Mouse (Mus musculus) lung, embryonic 15.5 days (tissue): ENCODE results near the gene Plxna4. TPM values are rescaled to one million over a fixed set of nuclear protein-coding genes. Genes with fewer than 3 reads are reported as not detected.

ENCODE experiments used
- ATAC-seq: fragments of 200-750 bp; cut with Nextera tagmentation; 2 replicates; pipeline ENCODE4 v1.8.0; 2017; ENCODE audit warnings: moderate number of reproducible peaks, borderline replicate concordance; ENCODE audit not compliant: low FRiP score, low TSS enrichment; ENCODE audit errors: extremely low read depth
- H3K27ac ChIP-seq: fragments of 300-500 bp; sonication (generic); 2 replicates; pipeline ENCODE4 v1.5.1; 2015; ENCODE audit warnings: moderate library complexity, mild to moderate bottlenecking, inconsistent platforms
- H3K27me3 ChIP-seq: fragments of 300-500 bp; sonication (generic); 2 replicates; pipeline ENCODE4 v1.6.1; 2015; ENCODE audit warnings: inconsistent platforms
- H3K36me3 ChIP-seq: fragments of 300-500 bp; sonication (generic); 2 replicates; pipeline ENCODE4 v1.6.1; 2015; ENCODE audit warnings: inconsistent platforms
- H3K4me1 ChIP-seq: fragments of 300-500 bp; sonication (generic); 2 replicates; pipeline ENCODE4 v1.6.1; 2015; ENCODE audit warnings: inconsistent platforms
- H3K4me2 ChIP-seq: fragments of 300-500 bp; sonication (generic); 2 replicates; pipeline ENCODE4 v1.6.1; 2015; ENCODE audit warnings: inconsistent platforms, mild to moderate bottlenecking, moderate library complexity
- H3K4me3 ChIP-seq: fragments of 300-500 bp; sonication (generic); 2 replicates; pipeline ENCODE4 v1.5.1; 2015; ENCODE audit warnings: mild to moderate bottlenecking, inconsistent platforms
- H3K9ac ChIP-seq: fragments of 300-500 bp; sonication (generic); 2 replicates; pipeline ENCODE4 v1.6.1; 2015; ENCODE audit warnings: inconsistent platforms
- H3K9me3 ChIP-seq: fragments of 300-500 bp; sonication (generic); 2 replicates; pipeline ENCODE4 v1.6.1; 2016; ENCODE audit warnings: inconsistent platforms
- WGBS: fragments of 180-500 bp; shearing (Covaris S2); methylation state at CpG from one replicate; pipeline ENCODE4 v1.1.7; 2015; 5-methylcytosine and 5-hydroxymethylcytosine counted together
- polyA plus RNA-seq: library from polyadenylated mRNA; unstranded; fragments of >200 nt; fragmentation: Nextera tagmentation; extraction: Ambion mirVana; gene quantifications from 2 replicates; pipeline ENCODE4 v1.2.1, GENCODE M21; 2015

Plxna4 gene
- polyA plus RNA-seq, 1 experiment from 2014 or later: 2.1 TPM

DNA sequence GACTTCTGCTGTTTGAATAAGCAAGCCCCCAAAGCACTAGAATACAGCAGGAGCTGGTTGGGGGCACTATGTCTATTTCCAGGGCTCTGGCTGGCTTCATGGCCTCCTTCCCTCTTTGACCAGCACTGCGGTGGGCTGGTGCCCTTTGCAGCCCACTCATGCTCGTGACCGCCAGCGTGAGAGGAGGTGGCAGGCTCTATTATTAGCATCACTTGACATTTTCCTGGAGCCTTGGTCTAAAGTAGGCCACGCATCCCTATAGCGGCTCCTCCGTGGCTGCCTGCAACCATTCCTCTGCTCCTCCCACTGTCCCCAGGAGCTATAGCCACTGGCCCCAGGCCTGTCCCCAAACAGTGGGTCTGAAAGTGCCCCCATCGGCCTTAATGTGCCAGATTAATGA lies 367.2 kb downstream of the Plxna4 start:
- Histone ChIP-seq H3K27ac (no peak overlapping the region), H3K4me2 (no peak overlapping the region), H3K36me3 (no peaks in the 10 kb centered on the region), H3K9ac (no peak overlapping the region), H3K9me3 (no peaks in the 10 kb centered on the region), H3K27me3 (no peaks in the 10 kb centered on the region), H3K4me3 (no peak overlapping the region), H3K4me1 (no peaks in the 10 kb centered on the region)
- no peak for ATAC-seq
- WGBS: 78% methylated on average over 8 of the region's 8 CpGs

DNA sequence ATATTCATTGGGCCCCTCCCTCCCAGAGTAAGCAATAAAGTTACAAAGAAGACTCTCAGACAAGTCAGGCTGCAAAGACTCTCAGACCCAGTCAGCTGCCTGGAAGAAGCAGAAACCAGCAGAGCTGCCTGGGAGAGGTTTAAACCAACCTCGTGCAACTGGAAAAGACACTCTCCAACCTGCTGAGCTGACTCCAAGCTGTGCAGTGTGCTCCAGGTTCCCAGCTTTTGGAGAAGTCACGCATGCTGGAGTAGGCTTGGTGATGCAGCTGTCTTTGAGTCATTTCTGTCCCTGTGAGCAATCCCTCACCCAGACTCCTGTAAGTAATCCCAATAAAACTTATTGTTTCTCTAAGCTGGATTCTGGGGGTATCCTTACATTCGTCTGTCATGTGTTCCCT lies 369.4 kb downstream of the Plxna4 start:
- no peak for ATAC-seq

DNA sequence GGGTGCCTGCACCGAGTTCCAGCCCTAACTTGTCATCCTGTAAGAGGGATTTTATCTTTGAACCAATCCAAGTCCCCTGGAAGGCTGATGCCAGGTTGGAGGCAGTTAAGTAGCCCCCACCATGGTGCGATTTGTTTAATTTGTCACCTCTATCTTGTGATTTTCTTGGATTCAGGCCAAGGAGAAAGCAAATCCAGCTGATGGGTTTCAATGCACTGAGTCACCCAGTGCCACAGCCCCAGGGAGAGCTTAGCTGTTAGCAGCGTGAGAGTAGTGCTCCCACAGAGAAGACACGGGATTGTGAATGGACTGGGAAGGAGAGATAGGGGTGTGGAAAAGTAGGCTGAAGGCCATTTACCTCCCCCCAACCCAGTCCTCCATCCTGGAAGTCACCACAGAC lies 375.6 kb downstream of the Plxna4 start:
- Histone ChIP-seq H3K27ac (no peak overlapping the region), H3K4me2 (no peak overlapping the region), H3K4me1 (no peaks in the 10 kb centered on the region), H3K27me3 (no peaks in the 10 kb centered on the region), H3K9me3 (no peaks in the 10 kb centered on the region), H3K9ac (no peak overlapping the region), H3K36me3 (no peaks in the 10 kb centered on the region), H3K4me3 (no peak overlapping the region)
- 23% methylated on average over 4 of the region's 4 CpGs for WGBS
- ATAC-seq: no peak

More for the DNA sequence above, 369.4 kb downstream of the Plxna4 start:
- Histone ChIP-seq H3K4me1 (no peaks in the 10 kb centered on the region), H3K27ac (no peak overlapping the region), H3K9me3 (no peaks in the 10 kb centered on the region), H3K4me3 (no peak overlapping the region), H3K4me2 (no peak overlapping the region), H3K9ac (no peak overlapping the region), H3K36me3 (no peaks in the 10 kb centered on the region), H3K27me3 (no peaks in the 10 kb centered on the region)
- WGBS: 75% methylated on average over 3 of the region's 3 CpGs

DNA sequence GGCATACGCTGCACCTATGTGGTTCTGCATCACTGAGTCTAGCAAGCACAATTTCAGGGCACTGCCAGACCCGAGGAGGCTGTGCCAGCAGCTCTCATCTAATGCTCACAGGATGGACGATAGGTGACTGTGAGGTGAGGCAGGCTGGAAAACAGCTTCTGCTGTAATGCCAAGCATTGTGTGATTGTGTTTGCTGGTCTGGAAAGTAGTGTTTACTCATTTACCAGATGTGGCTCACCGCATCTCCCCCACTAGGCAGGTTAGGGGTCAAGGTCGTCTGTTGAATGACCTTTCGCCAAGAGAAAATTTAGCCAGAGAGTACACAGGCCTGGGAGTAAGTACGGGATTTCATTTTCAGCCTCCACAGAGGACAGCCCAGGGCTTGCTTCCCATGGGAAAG lies 377.9 kb downstream of the Plxna4 start:
- no peaks in the 10 kb centered on the region for H3K9me3 ChIP-seq
- 61% methylated on average over 7 of the region's 7 CpGs for WGBS
- H3K9ac ChIP-seq: no peak overlapping the region
- no peak overlapping the region for H3K27ac ChIP-seq
- no peak for ATAC-seq
- H3K4me1 ChIP-seq: no peaks in the 10 kb centered on the region
- H3K27me3 ChIP-seq: no peaks in the 10 kb centered on the region
- no peak overlapping the region for H3K4me2 ChIP-seq
- H3K4me3 ChIP-seq: no peak overlapping the region
- no peaks in the 10 kb centered on the region for H3K36me3 ChIP-seq

DNA sequence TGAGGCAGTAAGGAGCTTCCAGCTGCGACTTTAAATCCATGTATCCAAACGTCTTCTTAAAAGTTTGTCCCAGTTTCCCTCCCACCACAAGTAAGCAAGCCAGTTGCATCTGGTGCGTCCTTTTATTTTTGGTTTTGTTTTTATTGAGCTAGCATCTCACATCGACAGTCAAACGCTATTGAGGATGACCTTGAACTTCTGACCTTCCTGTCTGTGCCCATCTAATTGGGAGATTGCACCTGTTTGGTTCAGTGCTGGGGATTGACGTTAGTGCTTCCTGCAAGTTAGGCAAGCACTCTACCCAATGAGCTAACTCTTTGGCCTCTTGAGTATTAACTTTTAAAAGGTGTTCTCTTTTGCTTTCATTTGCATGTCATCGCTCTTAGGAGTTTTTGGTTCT lies 379.0 kb downstream of the Plxna4 start:
- Histone ChIP-seq H3K36me3 (no peaks in the 10 kb centered on the region), H3K4me2 (no peak overlapping the region), H3K9ac (no peak overlapping the region), H3K4me3 (no peak overlapping the region), H3K4me1 (no peaks in the 10 kb centered on the region), H3K9me3 (no peaks in the 10 kb centered on the region), H3K27ac (no peak overlapping the region), H3K27me3 (no peaks in the 10 kb centered on the region)
- WGBS: 72% methylated on average over 7 of the region's 7 CpGs
- no peak for ATAC-seq

DNA sequence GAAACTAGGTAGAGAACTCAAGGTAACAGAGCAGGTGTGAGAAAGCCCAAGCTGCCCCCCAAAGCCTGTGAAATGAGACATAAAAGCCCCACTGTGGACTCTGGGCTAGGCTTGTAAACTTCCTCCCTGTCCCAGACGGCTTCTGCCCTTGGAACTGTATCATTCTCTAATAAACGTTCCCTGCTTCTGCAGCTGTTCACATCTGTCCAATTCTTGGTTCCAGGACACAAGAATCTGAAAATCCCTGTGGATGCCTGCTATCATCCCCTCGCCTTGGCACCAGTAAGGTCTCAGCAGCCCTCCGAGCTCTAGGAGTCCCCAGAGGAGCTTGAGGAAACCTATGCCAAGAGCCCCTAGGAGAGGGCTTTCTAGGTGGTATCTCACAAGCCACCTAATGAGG lies 383.7 kb downstream of the Plxna4 start:
- Histone ChIP-seq H3K9ac (no peak overlapping the region), H3K4me3 (no peak overlapping the region), H3K27ac (no peak overlapping the region), H3K4me2 (no peak overlapping the region), H3K36me3 (no peaks in the 10 kb centered on the region), H3K9me3 (no peaks in the 10 kb centered on the region), H3K4me1 (no peaks in the 10 kb centered on the region), H3K27me3 (no peaks in the 10 kb centered on the region)
- 63% methylated on average over 4 of the region's 4 CpGs for WGBS
- no peak for ATAC-seq

DNA sequence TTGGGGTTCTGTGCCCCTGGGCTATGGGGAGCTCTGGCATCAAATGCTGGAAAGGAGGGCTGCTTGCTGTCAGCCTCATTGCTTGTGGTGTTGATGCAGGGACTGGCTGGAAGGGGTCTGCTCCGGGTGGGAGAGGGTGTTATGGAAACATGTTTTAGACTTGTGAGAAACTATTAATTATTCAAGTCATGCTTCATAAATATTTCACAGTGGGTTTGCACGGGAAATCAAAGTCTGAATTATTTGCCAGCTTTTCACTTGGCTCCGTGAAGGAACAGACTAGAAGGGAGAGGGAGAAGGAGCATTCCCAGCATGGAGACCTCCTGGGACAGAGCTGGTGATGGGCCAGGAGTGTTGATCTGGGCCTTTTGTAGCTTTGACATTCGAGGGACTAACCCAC lies 384.6 kb downstream of the Plxna4 start:
- Histone ChIP-seq H3K27ac (no peak overlapping the region), H3K36me3 (no peaks in the 10 kb centered on the region)

DNA sequence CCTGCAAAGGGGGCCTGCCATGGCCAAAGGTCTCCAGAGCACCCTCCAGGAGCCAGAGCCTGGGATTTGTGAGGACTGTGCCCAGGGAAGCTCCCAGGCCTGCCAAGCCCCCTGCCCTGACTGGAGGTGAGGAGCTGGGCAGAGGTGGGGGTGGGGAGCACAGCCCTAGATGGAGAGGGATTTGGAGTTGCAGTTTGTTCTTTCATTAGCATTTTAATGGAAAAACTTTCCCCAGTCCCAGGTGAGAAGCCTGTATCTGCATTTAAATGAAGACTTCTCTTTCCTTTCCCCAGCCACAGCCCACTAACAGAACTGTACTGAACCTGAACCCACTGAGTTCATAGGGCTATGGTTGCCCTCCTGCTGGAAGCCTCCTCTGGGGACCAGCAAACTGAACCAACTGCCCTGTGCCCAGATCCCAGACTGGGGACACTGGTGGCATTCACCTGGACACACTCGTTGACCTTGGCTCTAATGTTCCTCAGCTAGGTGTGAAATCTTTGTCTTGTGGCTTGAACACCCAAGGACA lies 385.3 kb downstream of the Plxna4 start:
- Histone ChIP-seq H3K9me3 (no peaks in the 10 kb centered on the region), H3K4me3 (no peak overlapping the region), H3K4me1 (no peaks in the 10 kb centered on the region), H3K27me3 (no peaks in the 10 kb centered on the region), H3K36me3 (no peaks in the 10 kb centered on the region), H3K27ac (no peak overlapping the region), H3K9ac (no peak overlapping the region), H3K4me2 (no peak overlapping the region)
- no peak for ATAC-seq
- 28% methylated on average over 1 of the region's 1 CpGs for WGBS

More for the DNA sequence above, 384.6 kb downstream of the Plxna4 start:
- no peak for ATAC-seq
- Histone ChIP-seq H3K27me3 (no peaks in the 10 kb centered on the region), H3K4me2 (no peak overlapping the region), H3K9me3 (no peaks in the 10 kb centered on the region), H3K4me1 (no peaks in the 10 kb centered on the region), H3K4me3 (no peak overlapping the region), H3K9ac (no peak overlapping the region)
- WGBS: 41% methylated on average over 4 of the region's 4 CpGs

DNA sequence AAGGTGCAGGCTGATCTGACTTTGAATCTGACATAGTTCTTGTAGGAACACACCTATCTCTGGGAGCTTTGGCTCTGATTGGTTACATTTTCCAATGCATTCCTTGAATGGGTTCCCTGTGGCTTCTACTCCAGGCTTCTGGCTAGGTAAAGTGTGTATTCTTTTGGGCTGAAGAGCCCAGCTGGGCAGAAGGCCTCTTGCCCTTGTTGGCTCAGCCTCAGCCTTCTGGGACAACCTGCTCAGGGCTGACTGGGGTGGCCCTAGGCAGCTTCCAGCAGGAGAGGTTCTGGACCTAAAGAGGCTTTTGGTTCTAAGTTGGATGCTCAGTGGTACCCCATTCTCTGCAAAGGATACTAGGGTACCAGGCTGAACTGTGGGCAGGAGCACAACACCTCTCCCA lies 386.5 kb downstream of the Plxna4 start:
- ATAC-seq: no peak
- no peak overlapping the region for H3K4me2 ChIP-seq

DNA sequence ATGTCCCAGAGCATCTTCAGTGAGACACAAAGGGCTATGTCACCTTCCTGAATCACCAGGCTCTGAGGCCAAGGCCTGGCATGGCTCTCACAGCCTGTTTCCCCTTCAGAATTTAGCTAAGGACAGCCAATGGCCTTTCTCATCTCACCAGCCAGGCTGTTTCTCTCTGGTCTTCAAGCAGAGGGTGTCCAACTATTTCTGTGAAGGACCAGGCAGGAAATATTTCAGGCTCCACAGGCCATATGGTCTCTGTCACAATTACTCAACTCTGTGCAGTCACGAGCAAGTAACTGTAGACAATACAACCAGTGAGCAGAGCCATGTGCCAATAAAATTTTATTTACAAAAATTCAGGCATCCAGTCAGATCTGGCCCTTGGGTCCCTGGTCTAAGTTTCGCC lies 388.4 kb downstream of the Plxna4 start:
- H3K27ac ChIP-seq: no peak overlapping the region
- 46% methylated on average over 2 of the region's 2 CpGs for WGBS
- H3K36me3 ChIP-seq: no peaks in the 10 kb centered on the region
- no peak overlapping the region for H3K4me3 ChIP-seq
- peak; percentile 44; the same call in 1 of the 2 replicates for ATAC-seq
- H3K9ac ChIP-seq: no peak overlapping the region
- no peaks in the 10 kb centered on the region for H3K9me3 ChIP-seq
- H3K4me1 ChIP-seq: no peaks in the 10 kb centered on the region
- H3K4me2 ChIP-seq: no peak overlapping the region
- no peaks in the 10 kb centered on the region for H3K27me3 ChIP-seq

More for the DNA sequence above, 386.5 kb downstream of the Plxna4 start:
- H3K36me3 ChIP-seq: no peaks in the 10 kb centered on the region
- no peak overlapping the region for H3K4me3 ChIP-seq
- no peaks in the 10 kb centered on the region for H3K9me3 ChIP-seq
- no peak overlapping the region for H3K27ac ChIP-seq
- no peak overlapping the region for H3K9ac ChIP-seq
- H3K27me3 ChIP-seq: no peaks in the 10 kb centered on the region
- no peaks in the 10 kb centered on the region for H3K4me1 ChIP-seq

DNA sequence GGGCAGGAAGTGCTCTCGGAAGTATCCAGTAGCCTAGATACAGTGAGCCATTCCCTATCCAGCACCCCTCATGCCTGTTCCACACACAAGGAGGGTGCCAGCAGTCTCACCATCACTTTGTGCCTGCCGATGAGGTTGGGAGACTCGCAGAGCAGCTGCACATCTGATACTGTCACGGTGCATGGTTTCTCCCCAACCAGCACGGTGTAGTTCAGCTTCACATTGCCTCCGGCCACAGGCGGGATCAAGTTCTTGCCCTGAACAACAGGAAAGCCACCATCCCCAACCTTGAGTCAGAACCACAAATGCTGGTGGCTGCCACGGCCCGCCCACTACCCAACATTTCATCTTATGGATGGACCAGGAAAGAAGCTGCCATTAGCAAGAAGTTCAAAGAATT lies 391.1 kb downstream of the Plxna4 start:
- H3K4me1 ChIP-seq: no peaks in the 10 kb centered on the region
- 85% methylated on average over 9 of the region's 9 CpGs for WGBS
- H3K27me3 ChIP-seq: no peaks in the 10 kb centered on the region
- no peaks in the 10 kb centered on the region for H3K36me3 ChIP-seq
- no peak for ATAC-seq
- no peak overlapping the region for H3K4me3 ChIP-seq
- no peak overlapping the region for H3K27ac ChIP-seq
- H3K9me3 ChIP-seq: no peaks in the 10 kb centered on the region
- H3K9ac ChIP-seq: no peak overlapping the region
- H3K4me2 ChIP-seq: no peak overlapping the region

DNA sequence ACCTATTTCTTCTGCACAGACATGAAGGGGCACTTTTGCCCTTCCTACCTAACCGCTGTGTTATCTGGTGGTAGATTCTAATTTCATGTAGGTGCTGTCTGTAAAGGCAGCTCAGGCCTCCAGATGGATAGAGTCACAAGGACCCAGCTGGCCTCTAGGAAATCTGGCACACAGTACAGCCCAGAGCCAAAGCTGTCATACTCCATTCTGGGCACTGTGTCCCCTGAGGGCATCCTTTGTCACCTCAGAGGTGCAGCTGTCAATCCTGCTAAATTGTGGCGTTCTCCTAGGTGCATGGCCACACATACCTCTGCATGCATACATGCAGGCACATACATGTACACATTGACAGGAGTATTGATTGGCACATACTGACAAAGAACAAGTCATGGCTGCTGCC lies 394.9 kb downstream of the Plxna4 start:
- no peaks in the 10 kb centered on the region for H3K36me3 ChIP-seq
- no peak overlapping the region for H3K4me2 ChIP-seq

DNA sequence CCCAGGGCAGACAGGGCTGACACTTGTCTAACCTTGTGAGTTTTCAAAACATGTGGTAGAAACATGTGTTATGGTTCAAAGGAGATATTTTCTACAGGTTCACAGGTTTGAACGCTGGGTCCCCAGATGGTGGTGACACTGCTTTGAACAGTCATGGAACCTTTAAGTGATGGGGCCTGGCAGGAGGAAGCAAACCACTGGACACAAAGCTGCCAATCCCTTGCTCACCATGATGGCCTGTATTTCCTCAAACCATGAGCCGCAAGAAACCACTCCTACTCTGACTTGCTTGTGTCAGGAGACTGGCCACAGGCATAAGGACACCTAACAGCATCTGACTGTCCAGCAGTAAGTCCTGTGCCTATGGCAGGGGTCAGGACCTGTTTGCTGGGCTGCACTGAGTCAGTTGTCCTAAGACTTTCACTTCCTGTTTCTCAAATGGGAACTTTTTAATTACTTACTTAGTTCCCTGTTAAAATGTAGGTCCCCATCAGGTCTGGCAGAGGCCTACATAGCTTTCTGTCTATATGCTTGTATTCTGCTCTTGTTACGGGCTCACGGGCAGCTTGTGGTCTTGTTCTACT lies 403.5 kb downstream of the Plxna4 start:
- Histone ChIP-seq H3K9me3 (no peaks in the 10 kb centered on the region), H3K4me3 (no peak overlapping the region), H3K27me3 (no peaks in the 10 kb centered on the region), H3K4me1 (no peaks in the 10 kb centered on the region), H3K4me2 (no peak overlapping the region), H3K36me3 (no peaks in the 10 kb centered on the region), H3K27ac (no peak overlapping the region), H3K9ac (no peak overlapping the region)
- no peak for ATAC-seq
- 89% methylated on average over 4 of the region's 4 CpGs for WGBS

More for the DNA sequence above, 394.9 kb downstream of the Plxna4 start:
- H3K4me1 ChIP-seq: no peaks in the 10 kb centered on the region
- H3K9me3 ChIP-seq: no peaks in the 10 kb centered on the region
- H3K9ac ChIP-seq: no peak overlapping the region
- no peak overlapping the region for H3K4me3 ChIP-seq
- H3K27ac ChIP-seq: no peak overlapping the region
- H3K27me3 ChIP-seq: no peaks in the 10 kb centered on the region
- no peak for ATAC-seq
- WGBS: 85% methylated on average over 2 of the region's 2 CpGs
